Mouse (Mus musculus): ENCODE measurements around the gene C8b.

C8b gene

DNA sequence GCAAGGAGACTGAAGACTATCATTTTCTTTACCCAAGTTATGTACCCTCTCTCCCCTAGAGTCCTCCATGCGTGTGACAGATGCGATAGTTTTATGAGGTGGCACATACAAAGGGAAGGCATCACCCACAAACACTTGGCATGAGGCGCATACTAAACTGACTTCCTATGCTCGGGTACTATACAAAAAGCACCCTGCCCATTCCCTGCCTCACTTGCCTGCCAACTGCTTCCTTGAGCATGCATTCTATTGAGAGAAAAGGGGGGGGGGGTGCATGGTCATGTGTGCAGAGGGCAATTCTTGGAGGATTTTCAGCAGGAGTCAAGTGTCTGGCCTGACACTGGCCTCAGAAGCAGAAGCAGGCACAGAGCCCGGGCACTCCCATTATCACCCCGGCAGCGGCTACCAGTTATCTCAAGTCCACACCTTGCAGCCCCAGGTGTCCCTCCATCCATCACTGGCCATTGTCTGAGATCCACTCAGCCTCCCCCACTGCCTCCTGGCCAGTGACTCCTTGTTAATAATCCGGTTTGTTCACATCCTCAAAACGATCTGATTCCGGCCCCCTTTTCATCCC lies 44.7 kb downstream of the C8b start:
- no peak for DNase-seq (ENCODE audit: low read depth, low spot score)

DNA sequence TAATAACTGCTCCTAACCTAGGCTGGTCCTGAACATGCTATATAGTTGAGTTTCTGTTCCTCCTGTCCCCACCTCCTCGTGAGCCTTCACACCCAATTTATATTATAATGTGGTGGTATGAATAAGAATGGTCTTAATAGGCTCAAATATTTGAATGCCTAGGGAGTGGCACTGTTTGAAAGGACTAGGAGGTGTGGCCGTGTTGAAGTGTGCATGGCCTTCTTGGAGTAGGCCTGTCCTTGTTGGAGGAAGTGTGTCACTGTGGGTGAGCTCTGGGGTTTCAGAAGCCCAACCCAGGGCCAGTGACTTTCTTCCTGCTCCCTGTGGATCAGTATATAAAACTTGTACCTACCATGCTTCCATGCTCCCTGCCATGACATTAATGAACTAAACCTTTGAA lies 47.5 kb downstream of the C8b start:
- DNase-seq (ENCODE audit: low read depth, low spot score), result no peak

- no peak for DNase-seq (ENCODE audit: low read depth, low spot score)
Measured at GRCm38 (mm10) chr4:104816519-104817232, 50.6 kb downstream of the C8b start.

DNA sequence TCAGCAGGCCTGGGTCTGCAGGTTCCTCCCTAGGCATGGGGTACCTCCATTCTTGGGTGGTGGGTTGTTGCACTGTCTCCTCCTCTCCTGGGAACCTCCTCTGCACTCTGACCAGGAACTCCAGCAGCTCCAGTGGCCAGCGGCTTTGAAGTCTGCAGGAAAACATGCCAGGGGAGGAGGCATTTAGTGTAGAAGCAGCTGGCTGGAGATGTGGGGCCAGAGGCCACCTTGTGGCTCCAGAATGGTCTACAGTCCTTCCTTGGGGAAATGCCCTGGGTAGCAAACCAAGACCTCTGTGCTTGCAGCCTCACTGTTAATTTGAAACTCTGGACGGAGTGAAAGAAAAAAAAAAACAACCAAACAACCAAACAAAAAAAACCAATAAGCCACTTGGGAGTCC lies 51.4 kb downstream of the C8b start:
- no peak for DNase-seq (ENCODE audit: low read depth, low spot score)

GRCm38 (mm10) chr4:104818986-104819385 lies 52.9 kb downstream of the C8b start:
- DNase-seq (ENCODE audit: low read depth, low spot score), result no peak

GRCm38 (mm10) chr4:104819891-104820290 lies 53.8 kb downstream of the C8b start:
- DNase-seq (ENCODE audit: low read depth, low spot score), result no peak

GRCm38 (mm10) chr4:104823597-104824101 lies 57.5 kb downstream of the C8b start:
- DNase-seq (ENCODE audit: low read depth, low spot score), result no peak

DNA sequence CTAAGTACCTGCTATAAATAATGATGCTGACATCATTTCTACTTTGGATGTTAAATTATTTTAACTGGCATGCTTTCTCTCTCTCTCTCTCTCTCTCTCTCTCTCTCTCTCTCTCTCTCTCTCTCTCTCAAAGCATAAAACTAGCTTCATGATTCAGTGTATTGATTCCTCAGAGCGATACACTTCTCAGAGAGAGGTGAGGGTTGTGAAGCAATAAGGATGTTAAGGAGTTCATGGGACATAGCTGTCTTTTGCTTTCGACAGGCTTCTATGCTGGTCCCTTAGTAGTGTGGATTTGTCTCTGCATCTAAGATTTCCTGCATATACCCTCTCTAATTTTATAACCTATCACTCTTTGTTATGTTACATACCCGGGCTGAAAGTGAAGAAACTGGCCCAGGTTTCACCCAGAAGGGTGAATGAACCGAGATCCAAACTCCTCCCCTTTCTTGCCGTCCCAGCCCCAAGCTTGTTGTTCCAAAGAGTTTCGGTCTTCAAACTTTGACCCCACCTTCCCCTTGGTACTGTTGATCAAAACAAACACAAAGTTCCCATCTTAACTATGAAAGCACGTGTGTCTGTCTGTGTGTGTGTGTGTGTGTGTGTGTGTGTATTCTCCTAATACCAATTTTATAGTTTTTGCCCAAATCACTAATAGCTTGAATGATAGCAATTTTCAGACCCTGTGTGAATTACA lies 58.4 kb downstream of the C8b start:
- no peak for DNase-seq (ENCODE audit: low read depth, low spot score)

GRCm38 (mm10) chr4:104828939-104829338 lies 62.8 kb downstream of the C8b start:
- no peak for DNase-seq (ENCODE audit: low read depth, low spot score)

- DNase-seq (ENCODE audit: low read depth, low spot score), result no peak
Measured at GRCm38 (mm10) chr4:104835096-104835495, 69.0 kb downstream of the C8b start.

GRCm38 (mm10) chr4:104838342-104838741 lies 72.2 kb downstream of the C8b start:
- no peak for DNase-seq (ENCODE audit: low read depth, low spot score)

DNA sequence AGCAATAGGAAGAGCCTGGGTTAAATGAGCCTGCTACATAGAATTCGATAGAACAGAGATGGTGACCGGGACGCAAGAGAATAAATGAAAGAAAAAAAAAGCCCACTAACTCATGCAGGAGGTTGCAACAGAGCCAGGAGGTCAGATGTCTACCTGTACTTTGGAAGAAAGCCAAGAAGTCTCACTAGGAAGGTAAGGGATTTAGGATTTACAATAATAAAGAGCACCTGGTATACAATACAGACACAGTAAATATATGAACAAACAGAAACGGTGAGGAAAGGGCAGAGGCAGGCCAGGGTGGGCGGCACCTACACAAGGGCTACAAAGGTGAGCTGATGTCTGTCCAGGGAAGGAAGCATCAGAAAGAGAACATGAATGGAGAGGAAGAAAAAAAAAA lies 76.1 kb downstream of the C8b start:
- DNase-seq (ENCODE audit: low read depth, low spot score), result no peak

GRCm38 (mm10) chr4:104843546-104843945 lies 77.4 kb downstream of the C8b start:
- no peak for DNase-seq (ENCODE audit: low read depth, low spot score)
